Mouse (Mus musculus) thymus, adult 2 months (tissue): ENCODE measurements at regions not wholly inside any gene's neighbourhood (a gene's known extent, or its start where the extent isn't known, plus 50 kb on each side); places are given as distances from the start of the nearest gene placed in this dataset.

ENCODE experiments used
- CTCF ChIP-seq: fragments of 200-500 bp; IDR thresholded peaks from 2 replicates; pipeline ENCODE4 v1.5.1; 2012; ENCODE audit warnings: mild to moderate bottlenecking, control low read depth, low read length, moderate library complexity, borderline replicate concordance; ENCODE audit not compliant: control insufficient read depth, poor library complexity, insufficient read depth; ENCODE audit errors: extremely low read depth
- POLR2A ChIP-seq: fragments of 200-500 bp; IDR thresholded peaks from 2 replicates; pipeline ENCODE4 v1.6.1; 2012; ENCODE audit warnings: mild to moderate bottlenecking, low read length, control low read depth, moderate library complexity; ENCODE audit not compliant: control insufficient read depth, poor library complexity, insufficient read depth; ENCODE audit errors: extremely low read depth

DNA sequence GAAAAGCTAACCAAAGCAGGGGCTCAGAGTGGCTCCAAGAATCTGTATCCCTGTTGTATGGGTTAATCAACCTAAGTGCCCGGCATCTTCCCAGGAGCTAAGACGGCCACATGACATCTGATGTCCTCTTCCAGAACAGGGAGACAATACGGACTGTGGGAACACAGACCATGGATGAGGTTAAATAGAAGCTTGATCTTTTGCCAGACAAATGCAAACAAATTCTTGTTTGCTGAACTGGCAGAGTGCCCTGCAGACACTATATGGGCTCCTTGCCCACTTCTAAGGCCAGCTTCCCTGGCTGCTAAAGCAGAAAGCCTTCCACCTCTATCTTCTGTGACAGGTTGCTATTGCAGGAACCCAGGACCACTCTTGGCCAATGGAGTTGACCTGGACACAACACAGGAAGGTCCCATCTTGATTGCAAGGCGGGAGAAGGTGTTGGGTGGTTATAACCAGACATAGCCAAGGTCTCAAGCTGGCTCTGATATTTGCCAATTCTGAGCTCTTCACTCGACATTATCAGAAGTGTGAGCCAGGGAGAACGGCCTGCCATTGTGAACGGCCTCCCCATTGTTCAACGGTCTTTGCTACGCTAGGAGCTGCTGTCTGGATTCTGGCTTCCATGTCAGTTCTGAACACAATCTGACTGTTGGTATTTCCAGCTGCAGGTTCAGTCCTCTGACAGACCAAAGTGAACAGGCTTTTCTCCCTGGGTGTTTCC lies 237.5 kb upstream of the 3110018I06Rik start:
- no peak for TF ChIP-seq POLR2A
- no peak for TF ChIP-seq CTCF
